Mouse (Mus musculus) kidney, postnatal 10 days (tissue): Measurements from ENCODE around the gene Rgl1.

Experiments
- DNase-seq: peaks from one replicate; pipeline ENCODE4 v3.0.0; 2021; ENCODE audit warnings: mixed read lengths

Rgl1 gene

GRCm38 (mm10) chr1:152492258-152492657 lies 273.9 kb downstream of the Rgl1 start:
- DNase-seq: no peak

DNA sequence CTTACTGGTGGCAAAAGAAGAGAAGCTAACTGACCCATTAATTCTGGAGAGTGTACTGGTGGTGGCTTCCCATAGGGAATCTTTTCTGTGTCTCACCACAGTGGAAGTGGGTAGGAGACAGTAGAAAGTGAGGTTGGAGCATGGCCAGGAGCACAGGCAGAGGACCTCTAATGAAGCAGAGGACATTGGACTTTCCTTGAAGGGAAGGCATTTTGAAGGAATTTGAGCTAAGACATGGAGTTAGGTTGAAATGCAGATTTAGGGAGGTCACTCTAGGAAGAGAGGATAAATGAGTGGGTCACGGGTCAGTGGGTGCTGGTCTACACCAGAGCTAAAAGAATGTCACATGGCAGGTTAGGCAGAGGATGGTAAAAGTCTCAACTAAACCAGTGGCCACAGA lies 275.3 kb downstream of the Rgl1 start:
- peak; percentile 46 for DNase-seq

DNA sequence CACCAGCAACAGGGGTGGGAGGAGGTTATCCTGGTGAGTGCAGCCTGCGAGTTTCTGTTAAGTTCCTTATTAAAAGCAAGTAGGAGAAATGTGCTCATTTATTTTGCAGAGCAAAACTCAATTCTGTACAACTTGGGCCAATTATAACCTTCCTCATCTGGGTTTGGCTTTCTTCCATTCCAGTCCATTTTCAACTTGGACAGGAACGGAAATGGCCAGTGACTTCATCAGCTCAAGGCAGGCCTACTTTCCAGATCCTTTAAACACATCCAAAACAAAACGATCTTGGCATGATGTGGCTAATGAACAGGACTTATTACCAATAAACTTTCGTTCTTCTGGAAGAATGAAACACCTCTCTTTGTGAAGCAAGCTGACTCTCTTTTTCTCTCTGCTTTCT lies 290.0 kb downstream of the Rgl1 start:
- no peak for DNase-seq

DNA sequence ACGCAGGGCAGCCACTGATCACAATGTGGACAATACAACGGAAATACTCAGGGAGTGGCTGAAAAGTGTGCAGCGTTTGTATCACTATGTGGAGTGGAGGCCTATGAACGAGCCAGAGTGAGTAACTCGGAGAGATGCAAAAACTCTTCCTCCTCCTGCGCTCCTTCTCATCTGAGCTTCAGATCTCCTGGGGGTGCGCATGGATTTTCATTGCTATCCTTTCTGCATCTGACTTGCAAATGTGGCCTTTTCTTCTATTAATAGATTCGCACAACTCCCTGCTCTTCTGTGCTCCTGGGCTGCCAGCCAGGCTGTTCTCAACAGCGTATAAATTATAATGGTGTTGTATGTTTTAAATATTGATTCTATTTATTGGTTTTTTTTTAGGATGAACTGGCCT lies 297.7 kb downstream of the Rgl1 start:
- DNase-seq: no peak
